Mouse (Mus musculus) E14TG2a.4 (cell line): Measurements from ENCODE around the gene Rer1.

ENCODE experiments used
- H3K27me3 ChIP-seq: 2 replicates; pipeline ENCODE4 v1.6.1; 2014; ENCODE audit warnings: low read length, control low read depth; ENCODE audit not compliant: insufficient read depth
- H3K36me3 ChIP-seq: 2 replicates; pipeline ENCODE4 v1.6.1; 2014; ENCODE audit warnings: low read length, control low read depth; ENCODE audit not compliant: insufficient read depth
- H3K4me1 ChIP-seq: replicated peaks from 2 replicates; pipeline ENCODE4 v1.6.1; 2014; ENCODE audit warnings: low read depth, low read length, control low read depth
- H3K4me3 ChIP-seq: replicated peaks from 2 replicates; pipeline ENCODE4 v1.5.1; 2014; ENCODE audit warnings: mild to moderate bottlenecking, low read length
- H3K9me3 ChIP-seq: 2 replicates; pipeline ENCODE4 v1.6.1; 2014; ENCODE audit warnings: low read length, control low read depth
- CTCF ChIP-seq: conservative IDR thresholded peaks from 2 replicates; pipeline ENCODE4 v1.5.1; 2014; ENCODE audit warnings: low read length
- NANOG ChIP-seq: IDR thresholded peaks from 2 replicates; pipeline ENCODE4 v1.6.1; 2014; ENCODE audit warnings: borderline replicate concordance, low read length, mixed read lengths
- POU5F1 ChIP-seq: IDR thresholded peaks from 2 replicates; pipeline ENCODE4 v1.6.1; 2014; ENCODE audit warnings: low read length, borderline replicate concordance

Gene Rer1

DNA sequence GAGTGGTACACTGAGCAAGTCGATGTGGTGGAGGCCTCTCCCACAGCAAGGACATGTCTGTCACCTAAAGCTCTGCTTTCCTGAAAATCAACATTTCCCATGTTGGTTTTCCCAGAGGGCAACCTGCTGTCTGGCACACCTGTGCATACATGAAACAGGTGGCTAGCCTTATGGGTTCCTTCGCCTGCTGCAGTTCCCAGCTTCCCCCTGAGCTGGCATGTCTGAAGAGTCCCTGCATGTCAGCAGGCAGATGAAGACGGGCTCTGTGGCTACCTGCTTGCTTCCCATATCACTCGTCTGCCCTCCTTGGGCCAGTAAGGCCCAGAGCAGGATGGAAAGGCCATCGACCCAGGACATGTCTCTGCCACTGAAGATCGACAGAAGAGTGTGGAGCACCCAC lies 11.3 kb upstream of the Rer1 start:
- Histone ChIP-seq H3K27me3 (no peaks in the 10 kb centered on the region), H3K9me3 (no peaks in the 10 kb centered on the region), H3K4me1 (peaks cover 35% of the 10 kb centered on the region), H3K4me3 (no peak overlapping the region), H3K36me3 (peaks cover 41% of the 10 kb centered on the region)
- TF ChIP-seq POU5F1 (no peak), NANOG (no peak), CTCF (no peak)

DNA sequence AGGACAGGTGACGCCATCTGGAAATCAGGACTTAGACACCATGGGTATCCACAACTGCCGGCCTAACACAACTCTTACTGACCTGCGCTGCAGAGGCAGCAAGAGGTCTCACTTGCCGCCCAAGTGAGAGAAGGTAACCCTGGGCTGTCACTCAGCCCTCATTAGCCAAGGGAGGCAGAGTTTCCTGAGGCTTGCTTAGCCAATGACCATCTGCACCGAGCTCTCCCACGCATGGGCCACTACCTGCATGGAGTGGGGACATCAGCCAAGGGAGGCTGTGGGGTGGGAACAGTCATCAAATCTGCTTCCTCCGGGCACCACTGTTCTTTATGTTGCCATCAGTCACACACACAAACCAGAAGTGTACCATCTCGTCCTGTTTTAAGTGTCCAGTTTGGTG lies 9.8 kb upstream of the Rer1 start:
- H3K36me3 ChIP-seq: peaks cover 45% of the 10 kb centered on the region
- no peaks in the 10 kb centered on the region for H3K9me3 ChIP-seq
- H3K4me3 ChIP-seq: no peak overlapping the region
- TF ChIP-seq CTCF (no peak), NANOG (no peak), POU5F1 (no peak)
- peaks cover 36% of the 10 kb centered on the region for H3K4me1 ChIP-seq
- no peaks in the 10 kb centered on the region for H3K27me3 ChIP-seq

DNA sequence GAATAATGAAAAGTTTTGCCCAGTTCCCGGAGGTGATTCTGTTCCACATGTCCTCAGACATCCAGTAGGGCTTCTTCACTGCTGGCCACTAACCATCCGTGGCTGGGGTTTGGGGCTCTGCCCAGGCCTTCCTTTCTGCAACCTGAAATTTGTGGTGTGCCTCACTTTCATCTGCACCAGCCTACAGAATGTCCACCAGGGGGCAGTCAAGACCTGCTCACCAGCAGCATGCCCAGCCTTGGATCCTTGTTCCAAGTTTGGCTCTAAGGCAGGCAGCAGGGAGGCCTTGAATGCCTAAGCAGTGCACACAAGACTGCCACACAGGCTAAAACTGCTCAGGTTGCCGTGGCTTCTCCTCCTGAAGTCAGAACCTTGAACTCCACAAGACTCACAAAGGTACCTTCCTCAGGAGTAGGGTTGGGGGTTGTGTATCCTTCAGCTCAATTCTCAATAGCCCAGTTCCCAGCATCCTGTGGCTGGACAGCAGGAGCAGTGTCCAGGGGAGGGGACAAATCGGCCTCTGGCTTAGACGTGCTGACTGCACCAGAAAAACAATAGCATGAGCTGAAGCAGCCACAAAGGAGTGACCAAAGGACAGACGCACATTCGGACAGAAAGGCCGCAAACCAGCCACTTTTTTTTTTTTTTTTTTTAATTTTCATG lies 9.2 kb upstream of the Rer1 start:
- peaks cover 36% of the 10 kb centered on the region for H3K4me1 ChIP-seq
- H3K4me3 ChIP-seq: no peak overlapping the region
- no peaks in the 10 kb centered on the region for H3K27me3 ChIP-seq
- peaks cover 50% of the 10 kb centered on the region for H3K36me3 ChIP-seq
- TF ChIP-seq POU5F1: no peak
- TF ChIP-seq CTCF: peak; percentile 74
- TF ChIP-seq NANOG: no peak
- H3K9me3 ChIP-seq: no peaks in the 10 kb centered on the region

DNA sequence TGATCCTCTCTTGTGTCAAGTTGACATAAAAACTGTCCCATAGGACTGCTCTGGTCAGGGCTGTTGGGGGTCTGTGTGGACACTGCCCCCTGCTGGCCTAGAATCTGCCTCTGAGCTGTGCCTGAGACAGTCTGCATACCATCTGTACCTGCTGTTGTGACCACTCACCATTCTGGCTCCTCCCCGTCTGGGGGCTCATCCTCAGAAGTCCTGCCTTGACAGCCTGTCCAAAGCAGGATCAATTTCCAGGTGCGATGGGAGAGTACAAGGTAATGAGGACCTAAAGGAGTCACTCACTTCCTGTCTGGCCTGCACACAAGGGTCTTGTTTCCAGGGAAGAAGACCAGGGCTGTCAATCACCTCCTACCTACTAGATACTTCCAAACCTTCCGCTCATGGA lies 8.4 kb upstream of the Rer1 start:
- TF ChIP-seq POU5F1 (no peak), NANOG (no peak), CTCF (peak; percentile 66)
- no peaks in the 10 kb centered on the region for H3K9me3 ChIP-seq

GRCm38 (mm10) chr4:155093431-155094149 lies 7.4 kb upstream of the Rer1 start:
- Histone ChIP-seq H3K9me3 (no peaks in the 10 kb centered on the region), H3K4me3 (no peak overlapping the region), H3K27me3 (no peaks in the 10 kb centered on the region), H3K36me3 (peaks cover 68% of the 10 kb centered on the region), H3K4me1 (peaks cover 31% of the 10 kb centered on the region)
- TF ChIP-seq POU5F1 (no peak), CTCF (no peak), NANOG (no peak)

More for the DNA sequence above, 8.4 kb upstream of the Rer1 start:
- Histone ChIP-seq H3K27me3 (no peaks in the 10 kb centered on the region), H3K36me3 (peaks cover 58% of the 10 kb centered on the region), H3K4me3 (no peak overlapping the region), H3K4me1 (peaks cover 31% of the 10 kb centered on the region)

DNA sequence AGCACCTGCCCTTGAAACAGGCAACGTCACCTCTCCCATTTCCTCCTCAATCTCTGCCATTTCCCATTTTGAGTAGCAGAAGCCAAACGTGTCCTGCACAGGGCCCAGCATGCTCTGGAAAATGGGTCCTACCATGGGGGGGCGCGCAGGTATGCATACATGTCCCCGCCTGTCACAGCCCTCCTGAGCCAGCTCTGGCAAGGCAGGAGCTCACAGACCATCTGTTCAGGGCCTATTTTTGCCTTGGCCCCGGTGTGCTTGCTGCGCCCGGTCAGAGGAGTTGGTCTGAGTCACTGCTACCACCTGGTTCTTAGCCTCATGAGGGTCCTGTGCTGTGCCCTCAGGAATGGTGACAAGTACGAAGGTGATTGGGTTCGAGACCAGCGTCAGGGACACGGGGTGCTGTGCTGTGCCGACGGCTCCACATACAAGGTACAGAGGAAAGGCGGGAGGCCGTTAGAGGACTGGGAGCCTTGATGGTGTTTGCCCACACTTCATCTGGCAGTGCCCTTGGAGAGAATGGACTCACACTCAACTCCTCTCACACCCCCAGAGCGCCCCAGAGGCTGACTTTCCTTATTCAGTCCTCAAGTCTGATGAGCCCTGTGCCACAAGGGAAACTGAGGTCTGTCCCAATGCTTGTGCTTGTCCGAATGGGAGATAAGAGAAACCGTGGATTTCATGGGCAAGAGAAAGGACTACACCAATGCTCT lies 6.7 kb upstream of the Rer1 start:
- H3K9me3 ChIP-seq: no peaks in the 10 kb centered on the region
- H3K36me3 ChIP-seq: peaks cover 70% of the 10 kb centered on the region
- TF ChIP-seq NANOG (no peak), CTCF (no peak), POU5F1 (no peak)
- H3K27me3 ChIP-seq: no peaks in the 10 kb centered on the region
- peaks cover 31% of the 10 kb centered on the region for H3K4me1 ChIP-seq
- H3K4me3 ChIP-seq: no peak overlapping the region

DNA sequence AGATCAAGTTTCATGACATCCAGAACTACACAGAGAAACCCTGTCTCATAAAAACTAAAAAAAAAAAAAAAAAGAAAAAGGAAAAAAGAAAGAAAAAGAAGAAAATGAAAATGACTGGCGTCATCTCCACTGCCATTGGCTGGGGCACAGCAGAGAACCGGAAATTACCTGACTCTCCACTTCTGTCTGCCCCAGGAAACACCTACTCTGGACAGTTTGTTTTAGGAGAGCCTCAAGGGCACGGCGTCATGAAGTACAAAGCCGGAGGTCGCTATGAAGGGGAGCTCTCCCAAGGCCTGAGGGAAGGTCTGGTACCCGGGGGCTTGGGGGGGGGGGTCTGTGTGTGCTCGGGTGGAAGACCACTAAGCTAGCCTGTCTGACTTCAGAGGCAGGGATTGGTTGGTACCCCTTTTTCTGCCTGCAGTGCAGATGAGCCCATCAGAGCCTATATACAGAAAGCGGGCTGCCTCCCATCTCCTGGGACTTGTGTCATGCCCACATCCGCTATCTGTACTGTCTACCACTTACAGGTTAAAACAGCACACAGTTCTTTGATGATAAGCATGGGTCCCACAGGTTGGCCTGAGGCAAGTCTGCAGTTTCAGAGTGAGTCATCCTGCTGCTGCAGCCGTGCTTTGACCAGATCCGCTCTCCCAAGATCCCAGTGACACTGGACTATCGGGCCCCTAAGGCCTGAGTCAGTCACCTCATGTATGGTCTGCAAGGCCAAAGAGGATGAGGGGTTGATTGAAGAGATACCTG lies 4.7 kb upstream of the Rer1 start:
- H3K4me3 ChIP-seq: no peak overlapping the region
- no peak for TF ChIP-seq POU5F1
- no peak for TF ChIP-seq CTCF
- no peak for TF ChIP-seq NANOG
- H3K36me3 ChIP-seq: peaks cover 60% of the 10 kb centered on the region
- H3K27me3 ChIP-seq: no peaks in the 10 kb centered on the region
- no peaks in the 10 kb centered on the region for H3K9me3 ChIP-seq
- H3K4me1 ChIP-seq: peaks cover 38% of the 10 kb centered on the region

DNA sequence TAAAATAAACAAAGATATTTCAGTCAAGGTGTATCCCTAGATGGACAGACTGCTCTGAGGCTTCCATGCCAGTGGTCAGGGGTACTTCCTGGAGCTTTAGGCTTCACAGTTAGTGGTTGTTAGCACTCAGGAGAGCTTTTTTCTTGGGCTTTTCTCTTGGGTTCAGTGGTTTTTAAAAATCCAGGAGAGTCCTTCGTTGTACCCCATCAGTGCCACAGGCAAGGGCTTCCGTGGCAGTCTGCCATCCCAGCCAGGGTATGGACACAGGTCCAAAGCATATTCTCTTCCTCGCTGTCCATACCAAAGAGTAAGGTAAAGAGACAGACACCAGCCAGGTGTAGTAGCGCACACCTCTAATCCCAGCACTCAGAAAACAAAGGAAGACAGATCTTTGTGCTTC lies 4.0 kb upstream of the Rer1 start:
- no peak for TF ChIP-seq CTCF
- no peak for TF ChIP-seq NANOG
- no peak for TF ChIP-seq POU5F1
- no peak overlapping the region for H3K4me3 ChIP-seq
- peaks cover 33% of the 10 kb centered on the region for H3K4me1 ChIP-seq
- H3K27me3 ChIP-seq: no peaks in the 10 kb centered on the region
- H3K9me3 ChIP-seq: no peaks in the 10 kb centered on the region
- H3K36me3 ChIP-seq: peaks cover 60% of the 10 kb centered on the region
